Mouse (Mus musculus): ENCODE results near the gene Gde1. TPM values are rescaled to one million over a fixed set of nuclear protein-coding genes. Genes with fewer than 3 reads are reported as not detected.

Gde1 gene
- total RNA-seq, 1 experiment, result 57.6 TPM

DNA sequence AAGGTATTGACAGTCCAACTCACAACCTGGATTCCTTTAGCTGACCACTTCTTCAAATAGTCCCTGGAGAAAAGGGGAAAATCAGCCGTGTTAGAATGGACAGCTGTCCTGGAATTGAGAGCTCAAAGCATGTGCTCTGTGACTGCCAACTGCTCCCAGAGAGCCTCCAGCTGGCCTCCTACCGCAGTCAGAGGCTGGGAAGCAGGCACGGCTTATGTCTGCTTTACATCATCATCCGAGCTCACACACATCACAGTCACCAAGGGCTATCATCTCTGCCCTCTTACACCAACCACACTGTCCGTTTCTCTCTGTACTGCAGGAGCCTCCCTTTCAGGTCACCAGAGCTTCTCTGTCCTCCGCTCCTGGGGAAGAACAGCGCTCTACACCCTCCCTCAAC, 16.5 kb downstream of the Gde1 start:
- Histone ChIP-seq H3K36me3 (ENCODE audit: control insufficient read depth, insufficient read depth, low read length, poor library complexity, severe bottlenecking) (peaks cover 12% of the 10 kb centered on the region; the same call in 1 of the 2 replicates), H3K9me3 (ENCODE audit: control insufficient read depth, insufficient read depth, low read depth, low read length) (no peaks in the 10 kb centered on the region), H3K4me1 (ENCODE audit: control insufficient read depth in 2 of 2, insufficient read depth in 2 of 2, low read length in 2 of 2, poor library complexity in 1 of 2) (peaks cover 2 to 3% of the 10 kb centered on the region in 2 experiments; a peak in 3 of 4 replicates), H3K4me3 (ENCODE audit: insufficient read depth in 1 of 2, low read depth in 1 of 2, low read length in 2 of 2, poor library complexity in 1 of 2, severe bottlenecking in 1 of 2) (no peak overlapping the region), H3K9ac (ENCODE audit: insufficient read depth, low read depth, low read length, poor library complexity, severe bottlenecking) (no peak overlapping the region), H3K27ac (ENCODE audit: insufficient read depth, low read depth, low read length, poor library complexity, severe bottlenecking) (no peak overlapping the region)
- DNase-seq (ENCODE audit: low read depth, low spot score), result no peak
- TF ChIP-seq ZNF384 (IDR thresholded peaks at IDR 0.05; ENCODE audit: low read depth, low read length), result no peak
- in situ Hi-C loops (cut with MboI; ENCODE audit: low sequenced_read_pairs in 2 of 2, unreplicated experiment in 2 of 2), result no loop called here

DNA sequence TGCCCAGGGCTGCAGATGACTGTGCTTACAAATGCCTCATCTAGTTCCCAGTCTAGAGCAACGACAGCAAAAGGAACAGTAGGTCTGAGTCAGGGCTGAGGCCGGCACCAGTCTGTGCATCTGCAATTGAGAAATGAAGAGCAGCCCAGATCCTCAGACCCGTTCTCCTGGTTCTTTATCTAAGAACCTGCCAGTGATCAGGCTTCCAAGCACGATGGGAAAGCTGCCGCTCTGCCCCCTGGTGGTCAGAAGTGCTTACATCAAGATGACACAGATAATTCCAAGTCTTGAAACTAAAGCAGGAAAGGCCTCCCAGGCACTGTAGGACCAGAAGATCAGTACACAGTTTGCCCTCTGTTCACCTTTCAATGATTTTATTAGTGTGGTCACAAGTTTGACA, 17.4 kb downstream of the Gde1 start:
- H3K9ac ChIP-seq (ENCODE audit: insufficient read depth, low read depth, low read length, poor library complexity, severe bottlenecking), result no peak overlapping the region
- H3K4me1 ChIP-seq (ENCODE audit: control insufficient read depth in 2 of 2, insufficient read depth in 2 of 2, low read length in 2 of 2, poor library complexity in 1 of 2), result peaks cover 2 to 3% of the 10 kb centered on the region in 2 experiments; a peak in 3 of 4 replicates
- H3K4me3 ChIP-seq (ENCODE audit: insufficient read depth in 1 of 2, low read depth in 1 of 2, low read length in 2 of 2, poor library complexity in 1 of 2, severe bottlenecking in 1 of 2), result no peak overlapping the region
- no peaks in the 10 kb centered on the region for H3K9me3 ChIP-seq (ENCODE audit: control insufficient read depth, insufficient read depth, low read depth, low read length)
- no peak for TF ChIP-seq CHD2 (IDR thresholded peaks at IDR 0.05; ENCODE audit: low read depth, low read length)
- TF ChIP-seq ZNF384 (IDR thresholded peaks at IDR 0.05; ENCODE audit: low read depth, low read length), result no peak
- no peak for TF ChIP-seq MAFK (IDR thresholded peaks at IDR 0.05; ENCODE audit: insufficient read depth, low read depth, low read length)
- TF ChIP-seq HCFC1 (IDR thresholded peaks at IDR 0.05; ENCODE audit: borderline replicate concordance, insufficient read depth, low read length), result no peak
- peak; percentile 41; the same call in 1 of the 2 replicates for TF ChIP-seq ZC3H11A (IDR thresholded peaks at IDR 0.05; ENCODE audit: borderline replicate concordance, low read depth, low read length)
- peaks cover 12% of the 10 kb centered on the region; the same call in 1 of the 2 replicates for H3K36me3 ChIP-seq (ENCODE audit: control insufficient read depth, insufficient read depth, low read length, poor library complexity, severe bottlenecking)
- peak; percentile 87 for DNase-seq (ENCODE audit: low read depth, low spot score)
- H3K27ac ChIP-seq (ENCODE audit: insufficient read depth, low read depth, low read length, poor library complexity, severe bottlenecking), result no peak overlapping the region
- in situ Hi-C loops (cut with MboI; ENCODE audit: low sequenced_read_pairs in 2 of 2, unreplicated experiment in 2 of 2), result no loop called here

DNA sequence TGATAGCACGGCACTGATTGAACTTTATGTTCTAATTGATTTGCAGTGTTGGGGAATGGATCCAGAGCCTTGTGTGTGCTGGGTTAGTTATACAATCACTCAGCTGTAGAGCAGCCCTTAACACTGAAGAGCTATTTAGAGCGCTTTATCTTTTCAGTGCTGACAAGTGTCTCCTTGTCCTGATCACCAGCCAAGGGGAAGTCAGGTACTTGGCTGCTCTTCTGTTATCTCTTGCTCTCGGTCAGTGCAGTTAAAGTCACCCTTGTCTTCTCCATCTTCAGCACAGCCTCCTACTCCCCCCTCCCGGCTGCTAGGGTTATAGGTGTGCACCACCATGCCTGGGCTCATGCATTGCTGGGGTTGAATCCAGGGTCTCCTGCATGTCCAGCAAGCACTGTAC, 28.8 kb downstream of the Gde1 start:
- Histone ChIP-seq H3K4me1 (ENCODE audit: control insufficient read depth in 2 of 2, insufficient read depth in 2 of 2, low read length in 2 of 2, poor library complexity in 1 of 2) (no peaks in the 10 kb centered on the region), H3K9ac (ENCODE audit: insufficient read depth, low read depth, low read length, poor library complexity, severe bottlenecking) (no peak overlapping the region), H3K9me3 (ENCODE audit: control insufficient read depth, insufficient read depth, low read depth, low read length) (no peaks in the 10 kb centered on the region), H3K27ac (ENCODE audit: insufficient read depth, low read depth, low read length, poor library complexity, severe bottlenecking) (no peak overlapping the region), H3K36me3 (ENCODE audit: control insufficient read depth, insufficient read depth, low read length, poor library complexity, severe bottlenecking) (no peaks in the 10 kb centered on the region), H3K4me3 (ENCODE audit: insufficient read depth in 1 of 2, low read depth in 1 of 2, low read length in 2 of 2, poor library complexity in 1 of 2, severe bottlenecking in 1 of 2) (no peak overlapping the region)
- no peak for TF ChIP-seq MAFK (IDR thresholded peaks at IDR 0.05; ENCODE audit: insufficient read depth, low read depth, low read length)
- no peak for TF ChIP-seq HCFC1 (IDR thresholded peaks at IDR 0.05; ENCODE audit: borderline replicate concordance, insufficient read depth, low read length)
- TF ChIP-seq CHD2 (IDR thresholded peaks at IDR 0.05; ENCODE audit: low read depth, low read length), result no peak
- no peak for TF ChIP-seq ZNF384 (IDR thresholded peaks at IDR 0.05; ENCODE audit: low read depth, low read length)
- TF ChIP-seq ZC3H11A (IDR thresholded peaks at IDR 0.05; ENCODE audit: borderline replicate concordance, low read depth, low read length), result no peak
- in situ Hi-C loops (cut with MboI; ENCODE audit: low sequenced_read_pairs in 2 of 2, unreplicated experiment in 2 of 2), result no loop called here
- no peak for DNase-seq (ENCODE audit: low read depth, low spot score)

DNA sequence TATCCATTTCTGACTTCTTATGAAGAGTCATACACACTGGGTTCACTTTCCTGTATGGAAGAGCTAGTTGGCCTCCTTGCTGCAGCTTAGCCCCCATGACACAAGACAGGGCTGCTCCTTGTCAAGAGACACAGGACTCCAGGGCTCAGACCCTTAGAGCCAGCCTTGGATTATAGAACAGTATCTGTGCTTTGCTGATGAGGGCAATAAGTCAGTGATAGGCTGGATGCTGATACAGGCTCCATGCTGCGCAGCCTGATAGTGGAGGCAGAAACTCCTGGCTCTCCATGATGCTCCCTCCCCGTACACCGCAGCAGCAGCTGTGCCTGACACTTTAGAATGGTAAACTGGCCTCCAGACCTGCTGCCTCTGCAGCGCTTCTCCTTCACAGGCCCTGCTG, 35.4 kb downstream of the Gde1 start:
- H3K9me3 ChIP-seq (ENCODE audit: control insufficient read depth, insufficient read depth, low read depth, low read length), result no peaks in the 10 kb centered on the region
- H3K27ac ChIP-seq (ENCODE audit: insufficient read depth, low read depth, low read length, poor library complexity, severe bottlenecking), result no peak overlapping the region
- H3K36me3 ChIP-seq (ENCODE audit: control insufficient read depth, insufficient read depth, low read length, poor library complexity, severe bottlenecking), result no peaks in the 10 kb centered on the region
- H3K4me1 ChIP-seq (ENCODE audit: control insufficient read depth in 2 of 2, insufficient read depth in 2 of 2, low read length in 2 of 2, poor library complexity in 1 of 2), result no peaks in the 10 kb centered on the region
- DNase-seq (ENCODE audit: low read depth, low spot score), result no peak
- in situ Hi-C loops (cut with MboI; ENCODE audit: low sequenced_read_pairs in 2 of 2, unreplicated experiment in 2 of 2), result no loop called here
- no peak overlapping the region for H3K9ac ChIP-seq (ENCODE audit: insufficient read depth, low read depth, low read length, poor library complexity, severe bottlenecking)
- TF ChIP-seq HCFC1 (IDR thresholded peaks at IDR 0.05; ENCODE audit: borderline replicate concordance, insufficient read depth, low read length) (no peak), MAFK (IDR thresholded peaks at IDR 0.05; ENCODE audit: insufficient read depth, low read depth, low read length) (no peak), ZNF384 (IDR thresholded peaks at IDR 0.05; ENCODE audit: low read depth, low read length) (no peak), CHD2 (IDR thresholded peaks at IDR 0.05; ENCODE audit: low read depth, low read length) (no peak), ZC3H11A (IDR thresholded peaks at IDR 0.05; ENCODE audit: borderline replicate concordance, low read depth, low read length) (no peak)
- H3K4me3 ChIP-seq (ENCODE audit: insufficient read depth in 1 of 2, low read depth in 1 of 2, low read length in 2 of 2, poor library complexity in 1 of 2, severe bottlenecking in 1 of 2), result no peak overlapping the region

DNA sequence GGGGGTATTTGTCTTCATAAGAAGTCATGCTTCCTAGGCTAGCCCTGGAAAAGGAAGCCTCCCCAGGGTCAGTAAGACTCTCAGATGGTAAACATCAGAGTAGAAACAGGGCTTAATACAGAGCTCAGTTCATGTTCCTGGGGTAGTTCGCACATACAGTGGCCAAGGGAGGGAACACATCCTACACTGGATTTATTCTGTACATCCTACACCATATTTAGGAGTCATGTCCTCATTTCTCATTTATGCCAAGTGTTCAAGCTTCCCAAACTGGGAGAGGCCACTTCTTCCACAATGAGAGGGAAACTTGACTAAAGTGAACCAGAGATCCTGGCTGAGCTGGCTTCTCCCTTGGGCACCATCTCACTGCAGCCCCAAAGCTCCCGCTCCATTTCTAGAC, 37.8 kb downstream of the Gde1 start:
- DNase-seq (ENCODE audit: low read depth, low spot score), result no peak
- H3K9me3 ChIP-seq (ENCODE audit: control insufficient read depth, insufficient read depth, low read depth, low read length), result no peaks in the 10 kb centered on the region
- TF ChIP-seq ZC3H11A (IDR thresholded peaks at IDR 0.05; ENCODE audit: borderline replicate concordance, low read depth, low read length) (no peak), MAFK (IDR thresholded peaks at IDR 0.05; ENCODE audit: insufficient read depth, low read depth, low read length) (no peak), CHD2 (IDR thresholded peaks at IDR 0.05; ENCODE audit: low read depth, low read length) (no peak), ZNF384 (IDR thresholded peaks at IDR 0.05; ENCODE audit: low read depth, low read length) (no peak), HCFC1 (IDR thresholded peaks at IDR 0.05; ENCODE audit: borderline replicate concordance, insufficient read depth, low read length) (no peak)
- H3K36me3 ChIP-seq (ENCODE audit: control insufficient read depth, insufficient read depth, low read length, poor library complexity, severe bottlenecking), result no peaks in the 10 kb centered on the region
- in situ Hi-C loops (cut with MboI; ENCODE audit: low sequenced_read_pairs in 2 of 2, unreplicated experiment in 2 of 2), result no loop called here
- H3K9ac ChIP-seq (ENCODE audit: insufficient read depth, low read depth, low read length, poor library complexity, severe bottlenecking), result no peak overlapping the region
- H3K27ac ChIP-seq (ENCODE audit: insufficient read depth, low read depth, low read length, poor library complexity, severe bottlenecking), result no peak overlapping the region
- no peak overlapping the region for H3K4me3 ChIP-seq (ENCODE audit: insufficient read depth in 1 of 2, low read depth in 1 of 2, low read length in 2 of 2, poor library complexity in 1 of 2, severe bottlenecking in 1 of 2)
- no peaks in the 10 kb centered on the region for H3K4me1 ChIP-seq (ENCODE audit: control insufficient read depth in 2 of 2, insufficient read depth in 2 of 2, low read length in 2 of 2, poor library complexity in 1 of 2)
